ENCODE assay signal across 9 mouse cellular contexts in genomic region chr2:6478966-6479391, GRCm38 (mm10).
DNase-seq lines count a peak whose midpoint lies in the region; ATAC-seq and TF ChIP-seq lines count a peak whose summit lies in the region.
"Had no signal": no experiment of that assay in that cellular context is flagged by ENCODE, and none has a peak within 500 bp of the region (broad histone marks: within the 10 kb centered on the region; RNA-seq: fewer than 3 reads in every experiment).

No protein-coding gene starts in this region.

- TF ChIP-seq CTCF in cerebellum, adult 2 months (IDR thresholded peaks at IDR 0.05; ENCODE audit: borderline replicate concordance, insufficient read depth, low read depth, low read length): no peak
- TF ChIP-seq CTCF in bone marrow macrophage, adult 2 months (IDR thresholded peaks at IDR 0.05; ENCODE audit: low read depth, low read length): no peak

- no peak for ATAC-seq in cerebellum, adult (ENCODE audit: insufficient number of reproducible peaks, low FRiP score, low TSS enrichment)
- peak; percentile 62 for ATAC-seq in hindbrain, embryonic 16.5 days
- ATAC-seq in liver, embryonic 15.5 days (ENCODE audit: insufficient read depth): peak; percentile 22
- ATAC-seq in monocyte, adult 5-6 weeks (replicated peaks; ENCODE audit: insufficient number of reproducible peaks, low FRiP score, low TSS enrichment, poor library complexity, severe bottlenecking): 0 out of 2 replicates have a peak, but pooled peaks have one; percentile 5

- DNase-seq in cerebellum, adult 2 months: peak; percentile 23 to 28
- peak; percentile 51 to 65 for DNase-seq in gastrocnemius, postnatal 36 days
- DNase-seq in layer of hippocampus, postnatal 36 days: no peak

- H3K4me3 ChIP-seq in cerebellum, adult 2 months (replicated peaks; ENCODE audit: insufficient read depth, low read depth, low read length): no peak overlapping the region
- peak overlapping the region; percentile 8; the same call in 1 of the 2 replicates for H3K4me3 ChIP-seq in bone marrow macrophage, adult 2 months (ENCODE audit: insufficient read depth, low read length)
- H3K4me3 ChIP-seq in hindbrain, embryonic 16.5 days (ENCODE audit: low read length): no peak overlapping the region
- no peak overlapping the region for H3K4me3 ChIP-seq in liver, embryonic 15.5 days (replicated peaks)
- H3K4me3 ChIP-seq: neural tube, embryonic 12.5 days had no signal

- no peaks in the 10 kb centered on the region for H3K36me3 ChIP-seq in hindbrain, embryonic 16.5 days (ENCODE audit: control insufficient read depth, insufficient read depth, low read length)
- no peaks in the 10 kb centered on the region for H3K36me3 ChIP-seq in liver, embryonic 15.5 days (replicated peaks)
- H3K36me3 ChIP-seq: neural tube, embryonic 12.5 days had no signal

- H3K27me3 ChIP-seq in cerebellum, adult 2 months (ENCODE audit: control insufficient read depth, insufficient read depth, low read length): no peaks in the 10 kb centered on the region
- H3K27me3 ChIP-seq in hindbrain, embryonic 16.5 days (replicated peaks; ENCODE audit: control insufficient read depth, insufficient read depth, low read length): no peaks in the 10 kb centered on the region
- no peaks in the 10 kb centered on the region for H3K27me3 ChIP-seq in liver, embryonic 15.5 days
- H3K27me3 ChIP-seq: neural tube, embryonic 12.5 days had no signal

- no peaks in the 10 kb centered on the region; the same call in 1 of the 2 replicates for H3K9me3 ChIP-seq in hindbrain, embryonic 16.5 days (ENCODE audit: control insufficient read depth, low read length)
- H3K9me3 ChIP-seq in liver, embryonic 15.5 days (replicated peaks): no peaks in the 10 kb centered on the region

- H3K4me2 ChIP-seq in hindbrain, embryonic 16.5 days (ENCODE audit: low read length): no peak overlapping the region
- H3K4me2 ChIP-seq in liver, embryonic 15.5 days: no peak overlapping the region
- H3K4me2 ChIP-seq: neural tube, embryonic 12.5 days had no signal

- no peak overlapping the region for H3K9ac ChIP-seq in hindbrain, embryonic 16.5 days (ENCODE audit: low read depth, low read length)
- H3K9ac ChIP-seq in liver, embryonic 15.5 days: no peak overlapping the region
- H3K9ac ChIP-seq: neural tube, embryonic 12.5 days had no signal

- H3K4me1 ChIP-seq in cerebellum, adult 2 months (ENCODE audit: control insufficient read depth, insufficient read depth, low read length): peaks cover 8% of the 10 kb centered on the region
- peaks cover 46% of the 10 kb centered on the region for H3K4me1 ChIP-seq in bone marrow macrophage, adult 2 months (ENCODE audit: control insufficient read depth, insufficient read depth, low read length)
- H3K4me1 ChIP-seq in hindbrain, embryonic 16.5 days (ENCODE audit: control insufficient read depth, insufficient read depth, low read depth, low read length): peaks cover 17% of the 10 kb centered on the region
- no peaks in the 10 kb centered on the region; the same call in 1 of the 2 replicates for H3K4me1 ChIP-seq in liver, embryonic 15.5 days (replicated peaks)

- TF ChIP-seq POLR2A in cerebellum, adult 2 months (IDR thresholded peaks at IDR 0.05; ENCODE audit: borderline replicate concordance, insufficient read depth, low read length): no peak
- TF ChIP-seq POLR2A in bone marrow macrophage, adult 2 months (IDR thresholded peaks at IDR 0.05; ENCODE audit: borderline replicate concordance, low read depth, low read length): no peak

- H3K27ac ChIP-seq in cerebellum, adult 2 months (ENCODE audit: insufficient read depth, low read length): no peak overlapping the region
- peak overlapping the region; percentile 96 for H3K27ac ChIP-seq in bone marrow macrophage, adult 2 months (ENCODE audit: insufficient read depth, low read depth, low read length)
- H3K27ac ChIP-seq in hindbrain, embryonic 16.5 days (ENCODE audit: low read depth, low read length): no peak overlapping the region
- no peak overlapping the region for H3K27ac ChIP-seq in liver, embryonic 15.5 days (replicated peaks)
- H3K27ac ChIP-seq: neural tube, embryonic 12.5 days had no signal

- intact Hi-C loops in gastrocnemius, postnatal 36 days (cut with DNase I): no loop called here

- 26% methylated on average over 13 of the region's 13 CpGs for WGBS in cerebellum, adult 2 months
- WGBS in hindbrain, embryonic 16.5 days: 23% methylated on average over 13 of the region's 13 CpGs
- WGBS in liver, embryonic 15.5 days (ENCODE audit: insufficient replicate concordance): 29% methylated on average over 13 of the region's 13 CpGs

Comparison
In these comparisons a context has a peak if more than half of its experiments do, and no peak if none do; other contexts are left out.
1. DNase-seq: peak in cerebellum, adult 2 months (2 of 2) and gastrocnemius, postnatal 36 days (2 of 2); none in layer of hippocampus, postnatal 36 days (0 of 2).